9 mouse cellular contexts compared by ENCODE assay signal in genomic region chr6:32590979-32591758, GRCm38 (mm10). TPM values are rescaled to one million over a fixed set of nuclear protein-coding genes. Genes with fewer than 3 reads are reported as not detected.
DNase-seq lines count a peak whose midpoint lies in the region; ATAC-seq and TF ChIP-seq lines count a peak whose summit lies in the region.
"Had no signal": no experiment of that assay in that cellular context is flagged by ENCODE, and none has a peak within 500 bp of the region (broad histone marks: within the 10 kb centered on the region; RNA-seq: fewer than 3 reads in every experiment).

No protein-coding gene starts in this region.

- no peak for TF ChIP-seq POLR2A in liver, adult 2 months (IDR thresholded peaks at IDR 0.05; ENCODE audit: extremely low read depth, insufficient read depth, low read length)

- H3K27me3 ChIP-seq in liver, adult 2 months (ENCODE audit: control insufficient read depth, insufficient read depth, low read length), result peaks cover 15% of the 10 kb centered on the region

- peak; percentile 67 for TF ChIP-seq CTCF in liver, adult 2 months (IDR thresholded peaks at IDR 0.05; ENCODE audit: low read depth, low read length)

- no peak for ATAC-seq in monocyte, adult 5-6 weeks (replicated peaks; ENCODE audit: insufficient number of reproducible peaks, low FRiP score, low TSS enrichment, poor library complexity, severe bottlenecking)

- no peak overlapping the region for H3K9ac ChIP-seq in liver, adult 2 months (ENCODE audit: low read depth, low read length)

- no peaks in the 10 kb centered on the region for H3K79me2 ChIP-seq in liver, adult 2 months (ENCODE audit: control insufficient read depth, insufficient read depth, low read length)

- intact Hi-C loops in gastrocnemius, postnatal 36 days (cut with DNase I), result loop anchor here (1.0 to 5.0 kb wide), 2 partner anchors 264 to 654 kb away; no protein-coding TSS in a partner anchor

- no peaks in the 10 kb centered on the region for H3K36me3 ChIP-seq in liver, adult 2 months (ENCODE audit: control insufficient read depth, insufficient read depth, low read length)

- H3K4me1 ChIP-seq in liver, adult 2 months (ENCODE audit: control insufficient read depth, insufficient read depth, low read length), result no peaks in the 10 kb centered on the region

- H3K27ac ChIP-seq in liver, adult 2 months (replicated peaks; ENCODE audit: insufficient read depth, low read depth, low read length), result no peak overlapping the region

- peak; percentile 87 for DNase-seq in 3T3-L1 (ENCODE audit: low read depth, low spot score)
- peak; percentile 90 for DNase-seq in MN1 (ENCODE audit: low spot score)
- peak; percentile 87 for DNase-seq in cerebellum, adult 9-10 months
- peak; percentile 46 to 67 for DNase-seq in gastrocnemius, postnatal 36 days
- DNase-seq in kidney, postnatal 14 days, result peak; percentile 83
- DNase-seq in liver, adult 2 months (ENCODE audit: extremely low read depth, low read depth, low spot score), result peak; percentile 33
- peak; percentile 60 for DNase-seq in right cerebral cortex, adult 18-20 months

- 33% methylated on average over 13 of the region's 13 CpGs for WGBS in liver, adult 2 months

- no peak overlapping the region for H3K4me3 ChIP-seq in liver, adult 2 months (ENCODE audit: insufficient read depth, low read depth, low read length)
- H3K4me3 ChIP-seq: erythroblast, embryonic 14.5 days had no signal

RNA-seq across cellular contexts. Expression of gene Plxna4, which starts 3.2 kb away (rescaled TPM):
- total RNA-seq in gastrocnemius, postnatal 36 days (2021), result 1 to 10 TPM; 2.2 to 2.5 TPM
- 1.0 and 1.4 TPM in 2 replicates for total RNA-seq in liver, adult 2 months (2014; rRNA removed)
- polyA plus RNA-seq in liver, adult 2 months (2012; rRNA removed), result 0.30 and 0.32 TPM in 2 replicates
- 0.21 to 1.9 TPM in 2 of 3 replicates, not detected in the other for total RNA-seq in monocyte, adult 5-6 weeks (2017)

Comparison
In these comparisons a context has a peak if more than half of its experiments do, and no peak if none do; other contexts are left out.
1. DNase-seq: peak in every context shown above with its lines; median percentile 90 in MN1; 87 in 3T3-L1; 87 in cerebellum, adult 9-10 months; 83 in kidney, postnatal 14 days; 60 in right cerebral cortex, adult 18-20 months; 56 in gastrocnemius, postnatal 36 days; 33 in liver, adult 2 months.